Mouse (Mus musculus): ENCODE measurements around the gene Nr2c1.

Gene Nr2c1

DNA sequence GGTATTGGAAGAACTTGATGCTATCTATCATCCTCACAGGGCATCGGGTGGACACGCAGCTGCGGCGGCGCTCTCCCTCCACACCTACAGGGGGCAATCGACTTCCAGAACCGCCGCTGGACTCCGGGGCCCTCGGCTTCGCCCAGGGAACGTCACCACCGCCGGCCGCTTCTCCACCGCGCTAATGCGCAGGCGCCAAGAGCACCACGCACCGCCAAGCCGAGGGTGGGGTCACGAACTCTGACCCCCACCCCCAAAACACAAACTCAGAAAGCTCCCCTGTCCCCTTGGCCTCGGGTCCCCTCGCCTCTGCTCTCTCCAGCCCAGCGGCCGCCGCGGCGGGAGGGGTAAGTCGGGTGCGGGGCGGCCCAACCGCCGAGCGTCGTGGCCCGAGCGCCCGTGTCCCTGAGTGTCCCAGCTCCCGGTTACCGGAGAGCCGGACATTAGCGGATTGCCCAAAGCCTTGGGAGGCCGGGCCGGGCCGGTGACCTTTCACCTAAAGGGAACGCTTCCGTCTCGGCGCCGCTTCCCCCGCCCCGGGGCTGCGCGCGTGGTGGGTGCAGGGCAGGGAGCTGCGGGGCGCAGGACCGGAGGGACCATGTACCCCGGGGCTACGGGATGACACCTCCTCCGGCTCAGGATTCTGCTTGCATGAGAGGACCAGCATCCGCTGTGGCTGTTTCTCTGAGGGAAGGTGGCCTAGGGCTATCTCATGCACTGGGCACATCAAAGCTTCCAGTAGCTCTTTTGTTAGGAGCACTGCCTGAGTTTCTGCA is at the start of gene Nr2c1:
Gene Nr2c1, plus strand, starts transcription at position 268 of the 776 bp plus-strand sequence.
- peak; percentile 85 to 90 for DNase-seq (ENCODE audit: low spot score in 2 of 2)

DNA sequence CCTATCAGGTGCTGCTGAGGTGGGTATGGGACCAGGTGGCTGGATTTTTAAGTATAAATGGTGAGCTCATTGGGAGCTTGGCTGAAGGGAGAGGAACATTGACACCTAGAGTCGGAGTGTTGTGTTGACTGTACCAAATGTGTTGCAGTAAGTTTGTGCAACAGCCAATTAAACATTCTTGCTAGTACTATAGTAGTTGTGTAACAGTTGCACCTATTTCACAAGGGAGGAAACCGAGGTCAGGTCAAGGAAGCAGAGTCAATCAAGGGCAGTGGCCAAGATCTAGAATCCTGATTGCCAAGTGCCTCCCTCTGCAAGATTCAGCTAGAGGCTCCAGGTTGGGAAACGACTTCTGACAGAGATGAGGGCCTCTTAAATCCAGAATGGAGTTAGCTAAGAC is 49.7 kb upstream of the Nr2c1 start:
- no peak for DNase-seq (ENCODE audit: low spot score in 2 of 2)

DNA sequence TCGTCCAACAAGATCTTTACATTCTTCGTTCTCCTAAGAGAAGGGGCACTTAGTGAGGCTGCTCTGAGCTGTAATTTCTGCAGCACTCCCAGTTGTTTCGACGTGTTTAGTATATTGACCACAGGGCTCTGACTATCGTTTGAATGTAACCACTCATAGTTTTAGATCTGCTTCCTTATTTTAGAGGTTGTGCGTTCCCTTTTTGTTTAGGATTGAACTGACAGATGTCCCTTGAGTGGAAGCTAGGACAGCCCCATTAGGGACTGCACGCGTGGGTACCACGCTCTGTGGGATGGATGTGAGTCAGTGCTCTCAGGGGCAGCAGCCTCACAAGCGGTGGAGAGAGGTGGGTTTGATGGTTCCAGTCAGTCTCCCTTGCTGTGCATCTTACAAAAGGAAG is 42.3 kb upstream of the Nr2c1 start:
- no peak for DNase-seq (ENCODE audit: low spot score in 2 of 2)

DNA sequence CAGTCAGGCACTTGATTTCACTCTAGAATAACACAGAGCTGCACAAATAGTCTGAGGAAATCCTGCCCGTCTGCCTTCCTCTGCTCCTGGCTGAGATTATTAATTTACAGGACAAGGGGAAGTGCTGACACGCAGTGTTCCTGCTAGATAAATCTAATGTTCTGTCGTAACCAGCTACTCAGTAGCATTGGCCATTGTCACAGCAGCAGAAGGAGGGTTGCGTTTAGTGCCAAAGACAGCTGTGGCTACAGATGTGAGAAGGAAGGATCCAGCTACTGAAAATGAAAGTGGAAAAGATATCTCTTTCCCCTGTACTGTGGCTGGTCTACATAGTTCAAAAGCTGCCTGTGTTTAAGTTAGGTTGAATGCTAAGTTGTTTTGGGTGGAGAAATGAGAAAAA is 40.7 kb upstream of the Nr2c1 start:
- DNase-seq (ENCODE audit: low spot score in 2 of 2), result no peak

DNA sequence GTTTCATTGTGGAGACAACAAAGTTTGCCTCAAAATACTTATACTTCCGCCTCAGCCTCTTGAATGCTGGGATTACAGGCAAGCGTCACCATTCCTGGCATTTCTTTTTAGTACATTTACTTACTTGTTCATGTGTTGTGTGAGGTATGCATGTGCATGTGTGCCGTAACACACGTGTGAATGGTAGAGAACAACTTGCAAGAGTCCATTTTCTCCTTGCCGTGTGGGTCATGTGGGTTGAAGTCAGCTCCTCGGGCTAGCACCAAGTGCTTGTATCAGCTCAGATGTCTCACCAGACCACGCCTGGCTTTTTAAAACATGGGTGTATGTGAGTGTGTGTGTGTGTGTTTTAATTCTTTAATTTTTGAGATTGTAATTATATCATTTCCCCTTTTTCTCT is 40.2 kb upstream of the Nr2c1 start:
- no peak for DNase-seq (ENCODE audit: low spot score in 2 of 2)

DNA sequence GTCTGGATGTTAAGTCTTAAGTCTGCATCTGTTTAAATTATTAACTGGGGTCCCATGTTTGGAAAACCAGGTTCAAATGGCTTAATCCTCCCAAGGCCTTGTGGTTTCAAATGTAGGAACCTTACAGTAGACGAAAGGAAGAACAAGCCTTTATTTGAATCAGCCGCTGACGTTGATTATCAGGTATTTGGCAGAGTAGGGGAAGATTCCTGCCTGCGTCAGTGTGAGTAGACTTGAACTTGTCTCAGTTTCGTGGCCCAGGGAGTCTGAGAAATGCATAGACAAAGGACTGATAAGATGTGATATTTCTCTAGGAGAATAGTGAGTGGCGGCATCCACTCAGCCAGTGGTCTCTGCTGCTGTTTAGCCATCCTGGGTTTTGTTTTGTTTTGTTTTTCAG is 39.0 kb upstream of the Nr2c1 start:
- no peak for DNase-seq (ENCODE audit: low spot score in 2 of 2)

DNA sequence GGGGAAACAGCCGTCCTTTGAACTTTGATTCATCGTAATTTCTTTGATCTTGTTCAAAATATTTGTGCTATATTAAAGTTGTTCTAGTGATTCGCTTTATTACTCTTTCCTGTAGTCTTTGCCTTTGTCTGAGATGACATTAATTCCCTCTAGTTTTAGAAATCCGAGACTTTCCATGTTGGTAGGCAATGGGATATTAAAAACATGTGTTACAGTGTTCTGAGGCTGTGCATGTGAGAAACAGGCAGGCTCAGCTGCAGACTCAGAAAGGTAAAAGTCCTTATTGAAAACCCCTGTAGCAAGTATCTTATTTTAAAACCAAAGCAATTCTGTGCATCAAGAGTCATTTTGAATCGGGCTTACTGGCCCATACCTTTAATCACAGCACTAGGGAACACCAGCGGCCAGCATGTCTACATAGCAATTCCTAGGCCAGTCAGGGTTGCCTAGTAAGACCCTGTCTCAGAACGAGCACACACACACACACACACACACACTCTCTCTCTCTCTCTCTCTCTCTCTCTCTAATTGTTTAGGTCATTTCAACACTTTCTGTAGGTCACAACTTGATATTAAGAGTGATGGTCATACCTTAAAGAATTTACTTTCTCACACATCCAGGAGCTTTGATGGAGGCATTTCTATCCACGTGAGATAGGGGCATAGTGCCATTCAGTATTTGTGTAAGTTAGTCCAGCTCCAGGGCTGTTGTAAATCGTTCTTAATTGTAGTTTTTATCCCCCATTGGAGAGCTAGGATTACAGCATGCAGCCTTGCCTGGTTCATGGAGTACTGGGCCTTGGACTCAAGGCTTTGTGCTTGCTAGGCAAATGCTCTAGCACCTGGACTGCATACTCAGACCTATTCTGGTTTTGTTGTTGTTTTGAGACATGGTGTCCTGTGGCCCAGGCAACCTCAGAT is 36.7 kb upstream of the Nr2c1 start:
- no peak for DNase-seq (ENCODE audit: low spot score in 2 of 2)

DNA sequence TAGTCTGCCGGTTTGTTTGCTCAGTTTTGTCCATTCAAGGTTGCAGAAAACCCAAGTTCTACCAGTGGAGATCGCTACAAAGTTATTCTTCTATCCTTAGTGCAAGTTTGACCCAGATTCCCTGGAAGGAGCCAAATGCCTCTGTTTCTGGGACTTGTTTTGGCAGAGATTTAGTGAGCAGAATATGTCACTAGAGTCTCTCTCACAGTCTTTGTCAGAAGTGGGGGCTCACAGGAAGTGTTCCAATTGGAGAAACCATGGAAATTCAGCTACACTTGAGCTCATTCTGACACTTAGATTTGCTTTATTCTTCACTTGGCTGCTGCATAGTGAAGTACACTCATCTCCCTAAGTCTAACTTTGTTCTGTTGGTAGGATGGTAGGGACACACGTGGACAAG is 35.6 kb upstream of the Nr2c1 start:
- DNase-seq (ENCODE audit: low spot score in 2 of 2), result no peak

DNA sequence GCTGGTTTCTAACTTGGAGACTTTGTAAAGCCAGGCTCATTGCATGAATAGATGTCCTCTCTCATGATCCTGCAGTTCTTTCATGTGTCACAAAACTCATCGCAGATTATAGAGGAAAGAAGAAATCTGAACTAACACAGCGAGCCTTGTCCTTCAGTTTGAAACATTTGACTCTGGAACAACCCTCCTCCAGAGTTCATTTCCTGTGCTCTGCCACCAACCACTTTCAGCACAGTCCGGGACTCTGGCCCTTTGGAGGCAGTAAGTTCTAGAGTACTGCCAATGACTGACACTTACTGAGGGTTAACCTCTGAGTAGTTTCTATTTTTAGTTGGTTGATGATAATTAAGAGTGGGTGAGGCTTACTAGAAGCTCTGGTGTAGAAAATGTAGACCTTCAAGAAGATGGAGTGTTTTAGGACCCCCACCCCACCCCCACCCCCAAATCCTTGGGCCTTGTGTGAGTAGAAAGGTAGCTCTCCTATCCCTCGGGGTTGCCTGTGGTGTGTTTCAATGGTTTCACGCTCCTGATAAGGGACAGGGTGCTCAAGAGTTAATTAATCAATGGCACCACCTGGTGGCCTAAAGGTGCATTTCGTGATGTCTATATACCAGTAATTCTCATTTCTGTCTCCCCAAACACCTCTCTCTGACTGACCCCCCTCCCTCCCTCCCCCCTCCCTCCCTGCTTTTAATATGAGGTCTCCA is 31.8 kb upstream of the Nr2c1 start:
- DNase-seq (ENCODE audit: low spot score in 2 of 2), result peak; percentile 48 to 75

DNA sequence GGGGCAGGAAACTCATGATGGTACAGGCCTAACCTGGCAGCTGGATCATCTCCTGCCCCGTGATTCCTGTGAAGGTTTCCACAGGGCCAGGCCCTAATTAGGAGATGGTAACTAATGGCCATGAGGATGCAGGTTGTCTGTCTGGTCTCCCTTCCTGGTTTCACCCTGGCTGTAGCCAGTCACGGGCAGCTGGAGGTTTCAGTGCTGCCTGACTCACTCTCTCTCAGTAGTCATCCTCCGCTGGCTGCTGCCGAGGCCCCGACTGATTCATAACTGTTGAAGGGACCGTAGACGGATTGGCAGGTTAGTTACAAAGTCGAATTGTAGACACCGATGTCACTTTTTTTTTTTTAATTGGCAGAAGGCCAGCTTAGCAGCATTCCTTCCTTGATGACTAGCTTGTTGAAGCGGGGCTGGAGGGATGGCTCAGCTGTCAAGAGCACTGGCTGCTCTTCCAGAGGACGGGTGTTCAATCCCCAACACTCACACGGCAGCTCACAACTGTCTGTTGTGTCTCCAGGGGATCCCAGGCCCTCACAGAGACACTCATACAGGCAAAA is 31.0 kb upstream of the Nr2c1 start:
- DNase-seq (ENCODE audit: low spot score in 2 of 2), result no peak

DNA sequence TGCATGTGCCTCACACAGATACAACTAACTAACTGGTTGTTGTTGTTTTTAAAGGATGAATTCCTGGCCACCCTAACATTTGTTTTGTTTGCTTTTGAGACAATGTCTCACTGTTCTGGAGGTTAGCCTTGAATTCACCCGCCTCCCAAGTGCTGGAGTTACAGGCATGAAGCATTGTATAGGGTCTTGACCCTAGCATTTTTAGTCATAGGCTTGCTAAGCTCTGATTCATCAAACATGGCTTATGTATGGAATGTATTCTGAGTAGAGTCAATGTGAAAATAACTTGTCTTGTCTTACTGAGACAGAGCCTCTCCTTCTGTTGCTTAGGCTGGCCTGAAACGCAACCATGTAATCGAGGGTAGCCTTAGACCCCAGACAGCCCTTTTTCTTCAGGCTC is 29.9 kb upstream of the Nr2c1 start:
- DNase-seq (ENCODE audit: low spot score in 2 of 2), result no peak

DNA sequence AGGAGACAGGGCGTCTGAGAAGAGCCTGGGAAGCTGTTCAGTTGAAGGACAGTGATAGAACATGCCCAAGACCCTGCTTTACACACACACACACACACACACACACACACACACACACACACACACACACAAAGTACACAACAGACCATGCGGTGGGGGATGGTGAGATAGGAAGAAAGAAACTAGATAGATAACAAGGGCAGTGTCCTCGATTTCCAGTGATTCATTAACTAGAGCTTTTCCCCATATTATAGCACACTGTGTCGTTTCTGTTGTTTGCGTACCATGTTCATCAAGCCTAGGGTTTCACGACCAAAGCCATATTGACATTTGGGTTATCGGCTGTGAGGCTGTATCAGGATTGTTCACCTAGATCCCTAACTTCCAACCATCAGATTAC is 28.8 kb upstream of the Nr2c1 start:
- DNase-seq (ENCODE audit: low spot score in 2 of 2), result no peak

DNA sequence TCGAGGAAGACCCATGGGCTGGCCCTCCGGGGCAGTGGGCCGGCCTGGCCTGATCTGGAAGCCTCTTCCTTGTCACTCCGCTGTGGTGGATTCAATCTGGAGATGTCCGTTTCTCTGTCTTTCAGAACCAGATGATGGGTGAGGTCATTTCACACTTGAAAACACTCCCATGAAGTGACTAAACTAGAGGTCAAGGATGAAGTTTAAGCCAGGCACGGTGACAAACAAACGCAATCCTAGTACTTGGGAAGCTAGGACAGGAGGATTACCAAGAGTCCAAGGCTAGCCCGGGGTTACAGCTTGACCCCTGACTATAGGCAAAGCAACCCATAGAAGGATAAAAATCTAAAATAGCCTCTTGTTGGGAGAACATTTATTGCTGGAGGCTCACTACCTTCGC is 27.1 kb upstream of the Nr2c1 start:
- DNase-seq (ENCODE audit: low spot score in 2 of 2), result no peak

DNA sequence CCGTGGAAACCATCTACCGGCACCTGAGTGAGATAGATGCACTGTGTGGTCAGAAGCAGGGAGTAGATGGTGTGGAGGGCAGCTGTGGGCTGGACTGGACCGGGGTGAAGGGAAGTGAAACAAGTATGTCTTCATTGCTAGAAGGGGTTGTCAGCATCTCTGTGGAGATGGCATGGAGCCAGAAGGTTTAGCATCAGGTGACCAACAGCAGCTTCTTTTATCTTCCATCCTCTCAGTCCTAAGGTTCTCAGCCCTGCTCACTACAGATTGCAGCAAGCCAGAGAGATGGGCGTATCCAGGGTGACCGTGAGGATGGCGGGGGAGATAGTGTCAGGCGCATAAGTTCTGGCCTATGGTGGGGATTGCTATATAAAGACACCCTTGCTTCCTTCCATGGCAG is 25.2 kb upstream of the Nr2c1 start:
- DNase-seq (ENCODE audit: low spot score in 2 of 2), result no peak

DNA sequence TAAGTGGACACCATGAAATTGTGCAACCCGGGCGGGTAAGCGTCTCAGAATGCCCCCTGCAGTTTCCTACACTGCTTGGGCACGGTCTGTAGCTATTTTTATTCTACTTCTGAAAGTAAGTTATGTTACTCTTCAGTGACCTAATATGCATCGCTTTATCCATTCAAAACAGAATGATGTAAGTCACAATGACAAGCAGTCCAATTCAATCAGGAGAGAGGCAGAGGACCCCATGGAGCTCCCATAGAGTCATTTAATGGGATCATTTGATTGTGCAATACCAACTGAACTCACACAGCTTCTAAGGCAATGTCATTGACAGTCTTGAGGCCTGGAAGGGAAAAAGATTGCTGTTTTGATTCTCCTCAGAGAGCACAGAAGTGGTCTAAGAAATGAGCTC is 24.2 kb upstream of the Nr2c1 start:
- no peak for DNase-seq (ENCODE audit: low spot score in 2 of 2)

DNA sequence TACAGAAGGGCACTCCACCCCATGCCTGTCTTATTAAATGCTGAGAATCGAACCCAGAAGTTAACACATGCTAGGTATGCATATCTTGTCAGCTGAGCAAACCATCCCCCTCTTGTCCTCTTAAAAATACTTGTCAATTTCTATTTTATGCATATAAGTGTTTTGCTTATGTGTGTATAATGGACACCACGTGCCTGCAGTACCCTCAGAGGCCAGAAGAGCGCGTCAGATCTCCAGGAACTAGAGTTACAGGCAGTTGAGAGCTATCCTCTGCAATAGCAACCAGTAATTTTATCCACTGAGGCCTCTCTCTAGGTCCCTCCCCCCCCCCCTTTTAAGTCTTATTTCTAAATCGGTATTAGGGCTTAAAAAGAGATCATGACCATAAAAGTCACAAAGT is 23.4 kb upstream of the Nr2c1 start:
- DNase-seq (ENCODE audit: low spot score in 2 of 2), result no peak

DNA sequence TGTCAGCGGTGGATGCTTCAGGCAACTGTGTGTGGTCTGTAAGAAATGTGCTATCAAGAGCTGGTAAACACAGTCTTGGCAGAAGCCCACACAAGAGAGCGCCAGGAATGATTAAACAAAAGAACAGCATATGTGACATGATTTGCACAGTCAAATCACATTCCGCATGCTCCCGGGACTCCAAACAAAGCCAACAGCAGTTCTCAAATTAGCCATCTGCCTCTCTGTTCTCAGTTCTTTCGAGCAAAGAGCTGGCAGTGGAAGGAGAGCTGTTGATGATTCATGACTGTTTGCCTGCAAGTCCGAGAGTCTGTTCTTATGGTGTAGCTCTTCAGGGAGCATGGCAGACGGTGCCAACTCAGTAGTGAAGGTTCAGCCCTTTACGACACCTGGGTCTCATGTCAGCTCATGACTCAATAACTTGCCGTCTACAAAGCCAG is 18.1 kb upstream of the Nr2c1 start:
- peak; percentile 48 to 66 for DNase-seq (ENCODE audit: low spot score in 2 of 2)

DNA sequence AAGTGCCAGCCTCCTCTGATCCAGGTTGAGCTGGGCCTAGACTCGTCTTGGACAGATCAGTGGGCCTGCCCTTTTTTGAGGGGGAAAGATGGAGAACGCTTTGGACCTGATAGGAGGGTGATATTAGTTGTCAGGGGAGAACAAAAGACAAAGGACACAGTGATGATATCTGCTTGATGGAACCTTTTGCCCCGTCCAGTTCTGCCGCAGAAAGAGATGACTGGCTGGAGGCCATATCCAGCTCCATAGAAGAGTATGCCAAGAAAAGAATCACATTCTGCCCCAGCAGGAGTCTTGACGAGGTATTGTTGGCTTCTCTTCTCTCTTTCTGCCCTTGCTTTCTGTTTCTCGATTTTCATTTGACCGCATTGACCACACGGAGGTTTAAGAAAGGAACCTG is 14.7 kb upstream of the Nr2c1 start:
- DNase-seq (ENCODE audit: low spot score in 2 of 2), result no peak

DNA sequence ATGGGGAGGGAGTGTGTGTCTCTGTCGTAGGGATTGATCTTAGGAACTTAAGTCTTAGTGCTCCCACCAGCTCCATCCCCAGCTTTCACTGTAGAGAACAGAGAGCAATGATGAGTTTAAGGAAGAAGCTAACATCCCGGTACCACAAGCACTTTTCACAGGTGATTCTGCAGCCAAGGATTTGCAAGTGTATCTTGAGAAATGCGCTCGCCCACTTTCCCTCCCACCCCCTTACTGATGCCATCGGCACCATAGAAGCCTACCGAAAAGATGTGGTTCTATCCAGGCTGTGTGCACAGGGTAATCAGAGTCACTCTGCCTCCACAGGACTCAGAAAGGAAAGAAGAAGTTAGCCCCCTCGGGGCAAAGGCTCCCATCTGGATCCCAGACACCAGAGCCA is 14.1 kb upstream of the Nr2c1 start:
- DNase-seq (ENCODE audit: low spot score in 2 of 2), result no peak

DNA sequence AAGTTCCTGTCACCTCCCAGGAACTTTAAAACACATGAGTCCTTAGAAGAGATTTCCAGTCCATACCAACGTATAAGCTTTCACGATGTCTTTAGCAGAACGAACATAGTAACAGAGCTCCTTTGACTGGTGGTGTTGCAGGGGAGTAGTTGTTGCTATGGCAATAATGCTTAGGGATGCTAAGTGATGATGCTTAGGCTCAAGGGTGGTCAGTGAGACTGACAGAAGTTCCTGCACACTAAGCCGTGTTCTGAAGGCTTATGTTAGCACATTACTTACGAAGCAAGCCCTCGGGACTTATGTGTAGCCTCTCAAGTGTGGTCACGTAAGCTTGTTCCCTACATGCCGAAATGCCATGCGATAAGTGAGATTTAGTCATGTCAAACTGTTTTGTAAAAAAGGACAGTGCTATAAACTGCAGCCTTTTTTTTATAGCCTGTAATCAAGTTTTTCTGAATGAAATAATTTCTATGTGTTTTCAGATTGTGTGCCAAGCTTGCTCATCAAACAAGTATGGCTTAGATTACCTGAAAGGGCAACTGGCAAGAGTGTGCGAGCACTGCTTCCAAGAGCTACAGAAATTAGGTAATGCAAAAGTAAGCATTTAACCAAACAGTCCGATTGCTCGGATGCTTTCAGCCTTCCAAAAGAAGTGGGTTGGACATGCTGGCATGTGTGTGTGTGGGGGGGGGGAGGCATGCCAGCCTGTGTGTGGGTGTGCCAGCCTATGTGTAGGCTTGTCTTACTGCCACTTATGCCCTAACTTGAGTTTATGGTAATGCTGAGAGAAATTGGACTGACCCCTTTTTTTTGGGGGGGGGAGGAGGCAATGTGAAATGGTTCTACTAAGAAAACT is 13.1 kb upstream of the Nr2c1 start:
- DNase-seq (ENCODE audit: low spot score in 2 of 2), result no peak

DNA sequence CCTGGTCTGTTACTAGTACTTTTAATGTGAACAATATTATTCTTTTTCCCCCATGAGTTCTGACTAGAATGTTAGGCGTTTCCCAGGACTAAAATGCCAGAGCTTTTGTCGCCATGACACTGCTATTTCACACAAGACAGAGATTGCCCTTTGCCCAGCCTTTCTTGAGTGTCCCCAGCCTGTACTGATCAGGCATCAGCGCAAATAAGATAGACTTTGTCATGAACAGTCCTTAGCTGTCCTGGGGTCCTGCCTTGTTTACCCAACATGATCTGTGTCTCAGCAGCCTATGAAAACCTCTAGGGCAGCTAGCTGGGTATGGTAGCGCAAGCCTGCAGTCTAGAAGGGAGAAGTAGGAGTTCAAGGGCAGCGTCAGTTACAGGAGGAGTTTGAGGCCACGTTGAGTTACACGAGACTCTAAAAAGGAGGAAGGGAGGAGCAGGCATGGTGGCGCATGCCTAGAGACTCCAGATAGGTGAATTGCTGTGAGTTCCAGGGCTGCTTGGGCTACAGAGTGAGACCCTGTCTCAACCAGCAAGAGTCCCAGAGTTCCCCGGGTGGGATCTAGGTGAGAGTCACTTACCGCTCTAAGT is 8.8 kb upstream of the Nr2c1 start:
- no peak for DNase-seq (ENCODE audit: low spot score in 2 of 2)

Measured in frontal cortex, postnatal 10 days (tissue).